27 mouse cellular contexts compared by ENCODE assay signal in genomic region chr3:88499580-88499979, GRCm38 (mm10). TPM values are rescaled to one million over a fixed set of nuclear protein-coding genes. Genes with fewer than 3 reads are reported as not detected.
DNase-seq lines count a peak whose midpoint lies in the region; ATAC-seq lines count a peak whose summit lies in the region.
"Had no signal": no experiment of that assay in that cellular context is flagged by ENCODE, and none has a peak within 500 bp of the region (broad histone marks: within the 10 kb centered on the region; RNA-seq: fewer than 3 reads in every experiment).

No protein-coding gene starts in this region.

- no peak overlapping the region for H3K27ac ChIP-seq in embryonic facial prominence, embryonic 13.5 days
- no peak overlapping the region for H3K27ac ChIP-seq in embryonic facial prominence, embryonic 10.5 days (replicated peaks)
- H3K27ac ChIP-seq in neural tube, embryonic 11.5 days (ENCODE audit: low read depth, low read length) = no peak overlapping the region
- peak overlapping the region; percentile 94 for H3K27ac ChIP-seq in liver, embryonic 13.5 days
- H3K27ac ChIP-seq in intestine, embryonic 16.5 days (ENCODE audit: low read length) = no peak overlapping the region
- H3K27ac ChIP-seq in heart, embryonic 11.5 days (ENCODE audit: low read depth, low read length) = no peak overlapping the region
- H3K27ac ChIP-seq: embryonic facial prominence, embryonic 12.5 days; forebrain, embryonic 12.5 days; heart, embryonic 13.5 days; hindbrain, postnatal 0 days; layer of hippocampus, adult 2 months; limb, embryonic 12.5 days; macrophage; midbrain, embryonic 13.5 days; neural tube, embryonic 13.5 days had no signal

- DNase-seq in embryonic facial prominence, embryonic 10.5 days (ENCODE audit: low spot score) = no peak
- peak; percentile 6 for DNase-seq in neural tube, embryonic 11.5 days (ENCODE audit: low spot score)
- no peak for DNase-seq in neural tube, embryonic 10.5 days (ENCODE audit: extremely low spot score, low spot score)
- no peak for DNase-seq in liver, embryonic 13.5 days
- no peak for DNase-seq in cerebellum, adult 11 months
- DNase-seq: adrenal gland, postnatal 36 days; cerebellum, adult 11-12 months; cerebellum, postnatal 14 days; gastrocnemius, postnatal 14 days; kidney, postnatal 25 days; retina, postnatal 1 day; right cerebral cortex, postnatal 25 days; spleen, adult 18-20 months had no signal

- H3K27me3 ChIP-seq in embryonic facial prominence, embryonic 13.5 days = no peaks in the 10 kb centered on the region
- H3K27me3 ChIP-seq in embryonic facial prominence, embryonic 10.5 days (replicated peaks; ENCODE audit: low read depth, poor library complexity, severe bottlenecking) = peaks cover 47% of the 10 kb centered on the region
- H3K27me3 ChIP-seq in neural tube, embryonic 11.5 days (ENCODE audit: control insufficient read depth, insufficient read depth, low read length) = peaks cover 20% of the 10 kb centered on the region
- no peaks in the 10 kb centered on the region for H3K27me3 ChIP-seq in liver, embryonic 13.5 days
- no peaks in the 10 kb centered on the region for H3K27me3 ChIP-seq in intestine, embryonic 16.5 days (replicated peaks; ENCODE audit: control insufficient read depth, insufficient read depth, low read length)
- no peaks in the 10 kb centered on the region for H3K27me3 ChIP-seq in heart, embryonic 11.5 days (ENCODE audit: control insufficient read depth, insufficient read depth, low read length)
- H3K27me3 ChIP-seq: embryonic facial prominence, embryonic 12.5 days; heart, embryonic 13.5 days had no signal

- H3K4me1 ChIP-seq in embryonic facial prominence, embryonic 13.5 days = peaks cover 58% of the 10 kb centered on the region
- peaks cover 45% of the 10 kb centered on the region for H3K4me1 ChIP-seq in embryonic facial prominence, embryonic 10.5 days
- no peaks in the 10 kb centered on the region for H3K4me1 ChIP-seq in neural tube, embryonic 11.5 days (ENCODE audit: control insufficient read depth, insufficient read depth, low read length)
- H3K4me1 ChIP-seq in liver, embryonic 13.5 days (replicated peaks) = peaks cover 86% of the 10 kb centered on the region
- H3K4me1 ChIP-seq in intestine, embryonic 16.5 days (ENCODE audit: control insufficient read depth, insufficient read depth, low read length) = peaks cover 38% of the 10 kb centered on the region
- H3K4me1 ChIP-seq in heart, embryonic 11.5 days (ENCODE audit: control insufficient read depth, insufficient read depth, low read length) = peaks cover 52% of the 10 kb centered on the region

- peak overlapping the region; percentile 91 for H3K4me2 ChIP-seq in embryonic facial prominence, embryonic 13.5 days
- no peak overlapping the region for H3K4me2 ChIP-seq in neural tube, embryonic 11.5 days (ENCODE audit: low read depth)
- peak overlapping the region; percentile 95 for H3K4me2 ChIP-seq in liver, embryonic 13.5 days
- no peak overlapping the region for H3K4me2 ChIP-seq in intestine, embryonic 16.5 days (ENCODE audit: low read depth, low read length)
- H3K4me2 ChIP-seq in heart, embryonic 11.5 days = no peak overlapping the region
- H3K4me2 ChIP-seq: embryonic facial prominence, embryonic 12.5 days; forebrain, embryonic 12.5 days; limb, embryonic 12.5 days; midbrain, embryonic 13.5 days; neural tube, embryonic 13.5 days had no signal

- H3K36me3 ChIP-seq in embryonic facial prominence, embryonic 13.5 days = peaks cover 41% of the 10 kb centered on the region
- H3K36me3 ChIP-seq in embryonic facial prominence, embryonic 10.5 days (replicated peaks) = no peaks in the 10 kb centered on the region
- no peaks in the 10 kb centered on the region for H3K36me3 ChIP-seq in neural tube, embryonic 11.5 days (ENCODE audit: control insufficient read depth, insufficient read depth, low read length)
- peaks cover 49% of the 10 kb centered on the region for H3K36me3 ChIP-seq in liver, embryonic 13.5 days
- H3K36me3 ChIP-seq in intestine, embryonic 16.5 days (ENCODE audit: control insufficient read depth, insufficient read depth, low read length) = no peaks in the 10 kb centered on the region
- no peaks in the 10 kb centered on the region for H3K36me3 ChIP-seq in heart, embryonic 11.5 days (ENCODE audit: control insufficient read depth, insufficient read depth, low read length)
- H3K36me3 ChIP-seq: embryonic facial prominence, embryonic 12.5 days; forebrain, embryonic 12.5 days; limb, embryonic 12.5 days; midbrain, embryonic 13.5 days; neural tube, embryonic 13.5 days had no signal

- H3K9me3 ChIP-seq in embryonic facial prominence, embryonic 13.5 days = no peaks in the 10 kb centered on the region
- no peaks in the 10 kb centered on the region for H3K9me3 ChIP-seq in embryonic facial prominence, embryonic 10.5 days
- H3K9me3 ChIP-seq in neural tube, embryonic 11.5 days (ENCODE audit: control insufficient read depth, low read length) = no peaks in the 10 kb centered on the region
- no peaks in the 10 kb centered on the region for H3K9me3 ChIP-seq in liver, embryonic 13.5 days (replicated peaks)
- no peaks in the 10 kb centered on the region for H3K9me3 ChIP-seq in intestine, embryonic 16.5 days (ENCODE audit: control insufficient read depth, low read length)
- H3K9me3 ChIP-seq in heart, embryonic 11.5 days (replicated peaks; ENCODE audit: control insufficient read depth, low read length) = no peaks in the 10 kb centered on the region
- H3K9me3 ChIP-seq: embryonic facial prominence, embryonic 12.5 days; forebrain, embryonic 12.5 days; heart, embryonic 13.5 days; limb, embryonic 12.5 days; midbrain, embryonic 13.5 days; neural tube, embryonic 13.5 days had no signal

- ATAC-seq in embryonic facial prominence, embryonic 13.5 days (ENCODE audit: insufficient number of reproducible peaks, insufficient read depth, low FRiP score, low TSS enrichment, low read depth) = no peak
- no peak for ATAC-seq in neural tube, embryonic 11.5 days (ENCODE audit: insufficient read depth, low FRiP score, low TSS enrichment)
- no peak for ATAC-seq in liver, embryonic 13.5 days (ENCODE audit: low read depth)
- no peak for ATAC-seq in intestine, embryonic 16.5 days
- ATAC-seq in heart, embryonic 11.5 days (replicated peaks; ENCODE audit: insufficient number of reproducible peaks, low FRiP score, low TSS enrichment) = no peak
- ATAC-seq: CD4-positive, CD25-positive, alpha-beta regulatory T cell, adult 4 months; hindbrain, postnatal 0 days; intestine, postnatal 0 days; midbrain, embryonic 13.5 days had no signal

- no peak overlapping the region for H3K9ac ChIP-seq in embryonic facial prominence, embryonic 13.5 days
- no peak overlapping the region for H3K9ac ChIP-seq in neural tube, embryonic 11.5 days (ENCODE audit: low read length)
- H3K9ac ChIP-seq in liver, embryonic 13.5 days = peak overlapping the region; percentile 98
- H3K9ac ChIP-seq in intestine, embryonic 16.5 days (ENCODE audit: low read depth, low read length) = no peak overlapping the region
- H3K9ac ChIP-seq in heart, embryonic 11.5 days (ENCODE audit: low read depth, low read length) = no peak overlapping the region
- H3K9ac ChIP-seq: embryonic facial prominence, embryonic 12.5 days; forebrain, embryonic 12.5 days; heart, embryonic 13.5 days; limb, embryonic 12.5 days; midbrain, embryonic 13.5 days; neural tube, embryonic 13.5 days had no signal

- 70% methylated on average over 4 of the region's 4 CpGs for WGBS in embryonic facial prominence, embryonic 13.5 days
- 73% methylated on average over 4 of the region's 4 CpGs for WGBS in embryonic facial prominence, embryonic 10.5 days
- WGBS in neural tube, embryonic 11.5 days = 72% methylated on average over 4 of the region's 4 CpGs
- 77% methylated on average over 4 of the region's 4 CpGs for WGBS in liver, embryonic 13.5 days (ENCODE audit: insufficient replicate concordance)
- 77% methylated on average over 4 of the region's 4 CpGs for WGBS in intestine, embryonic 16.5 days
- WGBS in heart, embryonic 11.5 days (ENCODE audit: insufficient replicate concordance) = 82% methylated on average over 4 of the region's 4 CpGs

- H3K4me3 ChIP-seq in embryonic facial prominence, embryonic 13.5 days = no peak overlapping the region
- H3K4me3 ChIP-seq in embryonic facial prominence, embryonic 10.5 days = no peak overlapping the region
- no peak overlapping the region for H3K4me3 ChIP-seq in neural tube, embryonic 11.5 days (ENCODE audit: low read depth, low read length)
- H3K4me3 ChIP-seq in liver, embryonic 13.5 days (replicated peaks) = peak overlapping the region; percentile 94
- no peak overlapping the region for H3K4me3 ChIP-seq in intestine, embryonic 16.5 days (ENCODE audit: low read length)
- no peak overlapping the region for H3K4me3 ChIP-seq in heart, embryonic 11.5 days (ENCODE audit: low read depth, low read length)
- H3K4me3 ChIP-seq: embryonic facial prominence, embryonic 12.5 days; forebrain, embryonic 12.5 days; layer of hippocampus, adult 2 months; limb, embryonic 12.5 days; midbrain, embryonic 13.5 days; neural tube, embryonic 13.5 days had no signal

RNA-seq across cellular contexts. Expression of gene Lmna, which starts 10.2 kb away (rescaled TPM):
- 311 and 321 TPM in 2 replicates for polyA plus RNA-seq in embryonic facial prominence, embryonic 13.5 days (2015; fragmentation: Nextera tagmentation; extraction: Ambion mirVana)
- polyA plus RNA-seq in embryonic facial prominence, embryonic 10.5 days (2016; fragmentation: Nextera tagmentation; extraction: Ambion mirVana) = 15.2 and 17.9 TPM in 2 replicates
- 16.1 and 17.4 TPM in 2 replicates for polyA plus RNA-seq in neural tube, embryonic 11.5 days (2014; fragmentation: Nextera tagmentation; extraction: Ambion mirVana)
- 165 and 184 TPM in 2 replicates for polyA plus RNA-seq in liver, embryonic 13.5 days (2015; fragmentation: Nextera tagmentation; extraction: Ambion mirVana)
- polyA plus RNA-seq in intestine, embryonic 16.5 days (2015; fragmentation: Nextera tagmentation; extraction: Ambion mirVana) = 126 and 127 TPM in 2 replicates
- polyA plus RNA-seq in heart, embryonic 11.5 days (2014; fragmentation: Nextera tagmentation; extraction: Ambion mirVana) = 78.2 and 82.0 TPM in 2 replicates

RNA-seq across cellular contexts. Expression of gene Mex3a, which starts 32.6 kb away (rescaled TPM):
- polyA plus RNA-seq in embryonic facial prominence, embryonic 13.5 days (2015; fragmentation: Nextera tagmentation; extraction: Ambion mirVana) = 32.2 and 33.4 TPM in 2 replicates
- polyA plus RNA-seq in embryonic facial prominence, embryonic 10.5 days (2016; fragmentation: Nextera tagmentation; extraction: Ambion mirVana) = 33.6 and 37.4 TPM in 2 replicates
- polyA plus RNA-seq in neural tube, embryonic 11.5 days (2014; fragmentation: Nextera tagmentation; extraction: Ambion mirVana) = 42.0 and 43.6 TPM in 2 replicates
- polyA plus RNA-seq in liver, embryonic 13.5 days (2015; fragmentation: Nextera tagmentation; extraction: Ambion mirVana) = 1.2 and 1.5 TPM in 2 replicates
- polyA plus RNA-seq in intestine, embryonic 16.5 days (2015; fragmentation: Nextera tagmentation; extraction: Ambion mirVana) = 6.5 and 7.3 TPM in 2 replicates
- 16.5 and 16.9 TPM in 2 replicates for polyA plus RNA-seq in heart, embryonic 11.5 days (2014; fragmentation: Nextera tagmentation; extraction: Ambion mirVana)

RNA-seq across cellular contexts. Expression of gene Sema4a, which starts 38.6 kb away (rescaled TPM):
- polyA plus RNA-seq in embryonic facial prominence, embryonic 13.5 days (2015; fragmentation: Nextera tagmentation; extraction: Ambion mirVana) = 10.3 and 13.3 TPM in 2 replicates
- 5.9 and 7.1 TPM in 2 replicates for polyA plus RNA-seq in embryonic facial prominence, embryonic 10.5 days (2016; fragmentation: Nextera tagmentation; extraction: Ambion mirVana)
- polyA plus RNA-seq in neural tube, embryonic 11.5 days (2014; fragmentation: Nextera tagmentation; extraction: Ambion mirVana) = 5.8 and 6.1 TPM in 2 replicates
- 13.8 and 15.8 TPM in 2 replicates for polyA plus RNA-seq in liver, embryonic 13.5 days (2015; fragmentation: Nextera tagmentation; extraction: Ambion mirVana)
- polyA plus RNA-seq in intestine, embryonic 16.5 days (2015; fragmentation: Nextera tagmentation; extraction: Ambion mirVana) = 60.9 and 71.1 TPM in 2 replicates
- polyA plus RNA-seq in heart, embryonic 11.5 days (2014; fragmentation: Nextera tagmentation; extraction: Ambion mirVana) = 0.80 and 0.92 TPM in 2 replicates

RNA-seq across cellular contexts. Expression of gene Rab25, which starts 48.5 kb away (rescaled TPM):
- 18.6 and 19.5 TPM in 2 replicates for polyA plus RNA-seq in embryonic facial prominence, embryonic 13.5 days (2015; fragmentation: Nextera tagmentation; extraction: Ambion mirVana)
- polyA plus RNA-seq in embryonic facial prominence, embryonic 10.5 days (2016; fragmentation: Nextera tagmentation; extraction: Ambion mirVana) = 4.9 and 5.8 TPM in 2 replicates
- polyA plus RNA-seq in neural tube, embryonic 11.5 days (2014; fragmentation: Nextera tagmentation; extraction: Ambion mirVana) = 0.70 and 0.78 TPM in 2 replicates
- polyA plus RNA-seq in liver, embryonic 13.5 days (2015; fragmentation: Nextera tagmentation; extraction: Ambion mirVana) = 0.15 TPM in 1 of 2 replicates, not detected in the other
- 102 and 109 TPM in 2 replicates for polyA plus RNA-seq in intestine, embryonic 16.5 days (2015; fragmentation: Nextera tagmentation; extraction: Ambion mirVana)
- polyA plus RNA-seq in heart, embryonic 11.5 days (2014; fragmentation: Nextera tagmentation; extraction: Ambion mirVana) = 0.21 TPM in 1 of 2 replicates, not detected in the other
- polyA plus RNA-seq: CD4-positive, CD25-positive, alpha-beta regulatory T cell, adult 4 months; macrophage; midbrain, embryonic 13.5 days; neural tube, embryonic 13.5 days had no signal

RNA-seq across cellular contexts. Expression of gene Lamtor2, which starts 53.3 kb away (rescaled TPM):
- 164 and 169 TPM in 2 replicates for polyA plus RNA-seq in embryonic facial prominence, embryonic 13.5 days (2015; fragmentation: Nextera tagmentation; extraction: Ambion mirVana)
- 158 and 161 TPM in 2 replicates for polyA plus RNA-seq in embryonic facial prominence, embryonic 10.5 days (2016; fragmentation: Nextera tagmentation; extraction: Ambion mirVana)
- polyA plus RNA-seq in neural tube, embryonic 11.5 days (2014; fragmentation: Nextera tagmentation; extraction: Ambion mirVana) = 82.1 and 98.4 TPM in 2 replicates
- 88.4 and 95.9 TPM in 2 replicates for polyA plus RNA-seq in liver, embryonic 13.5 days (2015; fragmentation: Nextera tagmentation; extraction: Ambion mirVana)
- polyA plus RNA-seq in intestine, embryonic 16.5 days (2015; fragmentation: Nextera tagmentation; extraction: Ambion mirVana) = 244 and 256 TPM in 2 replicates
- 86.9 and 110 TPM in 2 replicates for polyA plus RNA-seq in heart, embryonic 11.5 days (2014; fragmentation: Nextera tagmentation; extraction: Ambion mirVana)

Comparison
In these comparisons a context has a peak if more than half of its experiments do, and no peak if none do; other contexts are left out.
1. H3K4me2 ChIP-seq: peak in embryonic facial prominence, embryonic 13.5 days (single experiment) and liver, embryonic 13.5 days (single experiment); none in neural tube, embryonic 11.5 days (single experiment), intestine, embryonic 16.5 days (single experiment) and heart, embryonic 11.5 days (single experiment).